ENCODE assay signal across 13 mouse cellular contexts in genomic region chr15:25673231-25673980, GRCm38 (mm10). TPM values are rescaled to one million over a fixed set of nuclear protein-coding genes. Genes with fewer than 3 reads are reported as not detected.
DNase-seq lines count a peak whose midpoint lies in the region; ATAC-seq lines count a peak whose summit lies in the region.
"Had no signal": no experiment of that assay in that cellular context is flagged by ENCODE, and none has a peak within 500 bp of the region (broad histone marks: within the 10 kb centered on the region; RNA-seq: fewer than 3 reads in every experiment).

No protein-coding gene starts in this region.

- intact Hi-C loops in left cerebral cortex, postnatal 4 days (cut with DNase I), result no loop called here
- intact Hi-C loops in left cerebral cortex, postnatal 25 days (cut with DNase I), result no loop called here
- intact Hi-C loops in gastrocnemius, postnatal 14 days (cut with DNase I; ENCODE audit: low total_unique reads), result no loop called here

- H3K27ac ChIP-seq in hindbrain, embryonic 11.5 days (ENCODE audit: low read depth, low read length), result peak overlapping the region; percentile 53; the same call in 1 of the 2 replicates
- H3K27ac ChIP-seq in midbrain, embryonic 15.5 days, result peak overlapping the region; percentile 45; the same call in 1 of the 2 replicates
- H3K27ac ChIP-seq: macrophage; stomach, embryonic 15.5 days had no signal

- DNase-seq in left cerebral cortex, postnatal 4 days, result peak; percentile 76
- DNase-seq in left cerebral cortex, postnatal 25 days (ENCODE audit: low spot score in 2 of 2), result no peak
- DNase-seq in embryo, embryonic 10.5 days (ENCODE audit: low spot score), result peak; percentile 56
- peak; percentile 59 for DNase-seq in hindbrain, embryonic 11.5 days (ENCODE audit: low spot score)
- DNase-seq in testis, postnatal 10 days (ENCODE audit: low spot score), result no peak
- DNase-seq in gastrocnemius, postnatal 14 days, result no peak
- DNase-seq in frontal cortex, postnatal 25 days (ENCODE audit: low spot score in 2 of 2), result no peak
- DNase-seq: gastrocnemius, postnatal 36 days; heart, postnatal 4 days; kidney, postnatal 10 days had no signal

- H3K4me2 ChIP-seq in hindbrain, embryonic 11.5 days (replicated peaks; ENCODE audit: low read depth, low read length), result no peak overlapping the region; the same call in 1 of the 2 replicates
- no peak overlapping the region for H3K4me2 ChIP-seq in midbrain, embryonic 15.5 days
- H3K4me2 ChIP-seq: stomach, embryonic 15.5 days had no signal

- 41% methylated on average over 6 of the region's 6 CpGs for WGBS in hindbrain, embryonic 11.5 days
- 25% methylated on average over 6 of the region's 6 CpGs for WGBS in midbrain, embryonic 15.5 days

- peak; percentile 70 for ATAC-seq in hindbrain, embryonic 11.5 days (ENCODE audit: low FRiP score)
- peak; percentile 18; the same call in 1 of the 2 replicates for ATAC-seq in midbrain, embryonic 15.5 days (replicated peaks)

- H3K4me3 ChIP-seq in hindbrain, embryonic 11.5 days (ENCODE audit: low read depth, low read length), result no peak overlapping the region
- no peak overlapping the region for H3K4me3 ChIP-seq in midbrain, embryonic 15.5 days
- H3K4me3 ChIP-seq: stomach, embryonic 15.5 days had no signal

- H3K27me3 ChIP-seq in hindbrain, embryonic 11.5 days (ENCODE audit: control insufficient read depth, insufficient read depth, low read length), result no peaks in the 10 kb centered on the region
- no peaks in the 10 kb centered on the region for H3K27me3 ChIP-seq in midbrain, embryonic 15.5 days (replicated peaks)
- H3K27me3 ChIP-seq: stomach, embryonic 15.5 days had no signal

- no peaks in the 10 kb centered on the region for H3K36me3 ChIP-seq in hindbrain, embryonic 11.5 days (ENCODE audit: control insufficient read depth, insufficient read depth, low read length)
- H3K36me3 ChIP-seq in midbrain, embryonic 15.5 days (replicated peaks), result no peaks in the 10 kb centered on the region
- H3K36me3 ChIP-seq: stomach, embryonic 15.5 days had no signal

- H3K9me3 ChIP-seq in hindbrain, embryonic 11.5 days (ENCODE audit: control insufficient read depth, low read length), result no peaks in the 10 kb centered on the region
- no peaks in the 10 kb centered on the region for H3K9me3 ChIP-seq in midbrain, embryonic 15.5 days
- H3K9me3 ChIP-seq: stomach, embryonic 15.5 days had no signal

- no peak overlapping the region for H3K9ac ChIP-seq in hindbrain, embryonic 11.5 days (ENCODE audit: low read depth, low read length)
- no peak overlapping the region for H3K9ac ChIP-seq in midbrain, embryonic 15.5 days
- H3K9ac ChIP-seq: stomach, embryonic 15.5 days had no signal

- H3K4me1 ChIP-seq in hindbrain, embryonic 11.5 days (replicated peaks; ENCODE audit: control insufficient read depth, insufficient read depth, low read length), result peaks cover 6% of the 10 kb centered on the region
- H3K4me1 ChIP-seq in midbrain, embryonic 15.5 days, result peaks cover 21% of the 10 kb centered on the region

RNA-seq across cellular contexts. Expression of gene Myo10, which starts 51.1 kb away (rescaled TPM):
- 10 to 100 TPM; 40.6 to 45.5 TPM for total RNA-seq in left cerebral cortex, postnatal 4 days (2021)
- total RNA-seq in left cerebral cortex, postnatal 25 days (2021), result 10 to 100 TPM; 39.3 to 39.6 TPM
- 39.1 and 45.2 TPM in 2 replicates for polyA plus RNA-seq in hindbrain, embryonic 11.5 days (2014; fragmentation: Nextera tagmentation; extraction: Ambion mirVana)
- polyA plus RNA-seq in midbrain, embryonic 15.5 days (2015; fragmentation: Nextera tagmentation; extraction: Ambion mirVana), result 28.1 and 30.8 TPM in 2 replicates
- 10 to 100 TPM; 48.2 to 50.7 TPM for total RNA-seq in gastrocnemius, postnatal 14 days (2021)

Comparison
In these comparisons a context has a peak if more than half of its experiments do, and no peak if none do; other contexts are left out.
1. DNase-seq: peak in left cerebral cortex, postnatal 4 days (single experiment), embryo, embryonic 10.5 days (single experiment) and hindbrain, embryonic 11.5 days (single experiment); none in left cerebral cortex, postnatal 25 days (0 of 2), testis, postnatal 10 days (single experiment), gastrocnemius, postnatal 14 days (single experiment) and frontal cortex, postnatal 25 days (0 of 2).